Mouse (Mus musculus): ENCODE results near the gene Rwdd3. TPM values are rescaled to one million over a fixed set of nuclear protein-coding genes. Genes with fewer than 3 reads are reported as not detected.

The Rwdd3 gene
- polyA plus RNA-seq, 1 experiment, result 3.3 TPM

DNA sequence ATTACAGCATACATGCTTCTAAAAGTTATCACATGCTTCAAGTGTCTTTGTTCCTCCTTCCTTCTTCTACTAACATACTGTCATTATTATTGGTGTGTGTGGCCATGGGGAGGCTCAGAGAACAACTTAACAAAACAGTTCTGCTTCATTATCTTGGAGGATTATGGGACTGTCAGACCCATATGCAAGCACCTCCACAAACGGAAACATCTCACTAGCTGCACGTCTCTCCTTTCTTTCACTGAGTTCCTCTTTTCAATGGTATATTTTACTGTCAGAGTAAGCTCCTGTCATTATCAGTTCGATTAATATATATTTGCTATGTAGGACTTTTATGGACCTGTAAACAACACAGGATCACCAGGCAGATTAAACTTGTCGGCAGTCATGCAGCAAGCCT, 11.1 kb downstream of the Rwdd3 start:
- H3K4me3 ChIP-seq, result no peak overlapping the region
- no peaks in the 10 kb centered on the region for H3K79me2 ChIP-seq (ENCODE audit: control insufficient read depth, insufficient read depth)
- H3ac ChIP-seq (ENCODE audit: control insufficient read depth, insufficient read length), result no peak overlapping the region
- TF ChIP-seq POLR2A (IDR thresholded peaks at IDR 0.05; ENCODE audit: insufficient read length, low read depth), result no peak
- H3K4me2 ChIP-seq (ENCODE audit: low read depth), result no peak overlapping the region
- no peaks in the 10 kb centered on the region for H3K27me3 ChIP-seq (ENCODE audit: control insufficient read depth, insufficient read depth, insufficient read length)
- no peaks in the 10 kb centered on the region for H3K36me3 ChIP-seq (ENCODE audit: control insufficient read depth, insufficient read depth)

DNA sequence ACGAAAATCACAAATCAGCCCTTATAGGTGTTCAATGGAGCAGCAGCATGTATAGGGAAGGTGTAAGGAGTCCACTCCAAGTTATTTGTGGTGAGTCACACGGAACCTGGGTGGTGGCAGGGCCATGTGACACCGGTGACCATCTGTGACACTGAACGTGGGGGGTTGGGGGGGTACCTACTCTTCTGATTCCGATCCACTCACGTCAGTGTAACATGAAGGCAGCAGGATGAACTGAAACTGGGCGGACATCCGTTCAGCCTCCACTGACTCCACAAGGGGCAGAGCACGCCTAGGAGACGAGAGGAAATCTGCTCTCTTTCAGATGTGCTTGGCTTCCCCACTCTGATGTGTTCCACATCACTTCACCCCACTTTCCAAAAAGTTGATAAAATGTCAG, 11.9 kb downstream of the Rwdd3 start:
- Histone ChIP-seq H3K27me3 (ENCODE audit: control insufficient read depth, insufficient read depth, insufficient read length) (no peaks in the 10 kb centered on the region), H3K4me2 (ENCODE audit: low read depth) (no peak overlapping the region), H3K4me3 (no peak overlapping the region), H3ac (ENCODE audit: control insufficient read depth, insufficient read length) (no peak overlapping the region), H3K36me3 (ENCODE audit: control insufficient read depth, insufficient read depth) (no peaks in the 10 kb centered on the region), H3K79me2 (ENCODE audit: control insufficient read depth, insufficient read depth) (no peaks in the 10 kb centered on the region)
- TF ChIP-seq POLR2A (IDR thresholded peaks at IDR 0.05; ENCODE audit: insufficient read length, low read depth) (no peak), REST (IDR thresholded peaks at IDR 0.05; ENCODE audit: insufficient read depth, insufficient read length) (no peak), SRF (IDR thresholded peaks at IDR 0.05; ENCODE audit: control insufficient read depth, insufficient read length, low read depth) (no peak), USF1 (IDR thresholded peaks at IDR 0.05; ENCODE audit: low read depth) (no peak), TCF12 (IDR thresholded peaks at IDR 0.05; ENCODE audit: insufficient read depth, poor library complexity, severe bottlenecking) (no peak), POLR2AphosphoS2 (IDR thresholded peaks at IDR 0.05; ENCODE audit: insufficient read length, low read depth) (no peak), CEBPB (IDR thresholded peaks at IDR 0.05; ENCODE audit: insufficient read depth, poor library complexity, severe bottlenecking) (no peak), MAX (IDR thresholded peaks at IDR 0.05; ENCODE audit: low read depth) (no peak), TCF3 (IDR thresholded peaks at IDR 0.05; ENCODE audit: insufficient read length, low read depth) (no peak), E2F4 (IDR thresholded peaks at IDR 0.05; ENCODE audit: insufficient read depth) (no peak), MYOG (IDR thresholded peaks at IDR 0.05; ENCODE audit: control insufficient read depth in 1 of 3, insufficient read depth in 1 of 3, insufficient read length in 2 of 3, low read depth in 2 of 3) (no peak), MYOD1 (IDR thresholded peaks at IDR 0.05; ENCODE audit: control insufficient read depth in 1 of 3, insufficient read length in 2 of 3, low read depth in 2 of 3) (no peak)

GRCm38 (mm10) chr3:121158901-121159351, 12.6 kb downstream of the Rwdd3 start:
- no peak for TF ChIP-seq MYOG (IDR thresholded peaks at IDR 0.05; ENCODE audit: control insufficient read depth in 1 of 3, insufficient read depth in 1 of 3, insufficient read length in 2 of 3, low read depth in 2 of 3)
- no peak for TF ChIP-seq POLR2AphosphoS2 (IDR thresholded peaks at IDR 0.05; ENCODE audit: insufficient read length, low read depth)
- TF ChIP-seq CEBPB (IDR thresholded peaks at IDR 0.05; ENCODE audit: insufficient read depth, poor library complexity, severe bottlenecking), result no peak
- no peak overlapping the region for H3ac ChIP-seq (ENCODE audit: control insufficient read depth, insufficient read length)
- H3K36me3 ChIP-seq (ENCODE audit: control insufficient read depth, insufficient read depth), result no peaks in the 10 kb centered on the region
- no peak overlapping the region for H3K4me2 ChIP-seq (ENCODE audit: low read depth)
- no peaks in the 10 kb centered on the region for H3K27me3 ChIP-seq (ENCODE audit: control insufficient read depth, insufficient read depth, insufficient read length)
- H3K79me2 ChIP-seq (ENCODE audit: control insufficient read depth, insufficient read depth), result no peaks in the 10 kb centered on the region
- no peak overlapping the region for H3K4me3 ChIP-seq

GRCm38 (mm10) chr3:121157546-121158330, 13.8 kb downstream of the Rwdd3 start:
- no peaks in the 10 kb centered on the region for H3K27me3 ChIP-seq (ENCODE audit: control insufficient read depth, insufficient read depth, insufficient read length)
- H3K4me2 ChIP-seq (ENCODE audit: low read depth), result no peak overlapping the region
- no peak overlapping the region for H3K4me3 ChIP-seq
- H3K79me2 ChIP-seq (ENCODE audit: control insufficient read depth, insufficient read depth), result no peaks in the 10 kb centered on the region
- H3K36me3 ChIP-seq (ENCODE audit: control insufficient read depth, insufficient read depth), result no peaks in the 10 kb centered on the region
- TF ChIP-seq MAX (IDR thresholded peaks at IDR 0.05; ENCODE audit: low read depth) (no peak), TCF12 (IDR thresholded peaks at IDR 0.05; ENCODE audit: insufficient read depth, poor library complexity, severe bottlenecking) (no peak), CEBPB (IDR thresholded peaks at IDR 0.05; ENCODE audit: insufficient read depth, poor library complexity, severe bottlenecking) (no peak), REST (IDR thresholded peaks at IDR 0.05; ENCODE audit: insufficient read depth, insufficient read length) (no peak), POLR2A (IDR thresholded peaks at IDR 0.05; ENCODE audit: insufficient read length, low read depth) (no peak), MYOD1 (IDR thresholded peaks at IDR 0.05; ENCODE audit: control insufficient read depth in 1 of 3, insufficient read length in 2 of 3, low read depth in 2 of 3) (no peak), USF1 (IDR thresholded peaks at IDR 0.05; ENCODE audit: low read depth) (no peak), TCF3 (IDR thresholded peaks at IDR 0.05; ENCODE audit: insufficient read length, low read depth) (no peak), E2F4 (IDR thresholded peaks at IDR 0.05; ENCODE audit: insufficient read depth) (no peak), POLR2AphosphoS2 (IDR thresholded peaks at IDR 0.05; ENCODE audit: insufficient read length, low read depth) (no peak), SRF (IDR thresholded peaks at IDR 0.05; ENCODE audit: control insufficient read depth, insufficient read length, low read depth) (no peak), MYOG (IDR thresholded peaks at IDR 0.05; ENCODE audit: control insufficient read depth in 1 of 3, insufficient read depth in 1 of 3, insufficient read length in 2 of 3, low read depth in 2 of 3) (no peak)
- no peak overlapping the region for H3ac ChIP-seq (ENCODE audit: control insufficient read depth, insufficient read length)

- no peaks in the 10 kb centered on the region for H3K79me2 ChIP-seq (ENCODE audit: control insufficient read depth, insufficient read depth)
- H3K27me3 ChIP-seq (ENCODE audit: control insufficient read depth, insufficient read depth, insufficient read length), result no peaks in the 10 kb centered on the region
- no peak overlapping the region for H3ac ChIP-seq (ENCODE audit: control insufficient read depth, insufficient read length)
- TF ChIP-seq POLR2A (IDR thresholded peaks at IDR 0.05; ENCODE audit: insufficient read length, low read depth) (no peak), MYOG (IDR thresholded peaks at IDR 0.05; ENCODE audit: control insufficient read depth in 1 of 3, insufficient read depth in 1 of 3, insufficient read length in 2 of 3, low read depth in 2 of 3) (no peak), MYOD1 (IDR thresholded peaks at IDR 0.05; ENCODE audit: control insufficient read depth in 1 of 3, insufficient read length in 2 of 3, low read depth in 2 of 3) (no peak)
- no peak overlapping the region for H3K4me2 ChIP-seq (ENCODE audit: low read depth)
- H3K4me3 ChIP-seq, result no peak overlapping the region
- no peaks in the 10 kb centered on the region for H3K36me3 ChIP-seq (ENCODE audit: control insufficient read depth, insufficient read depth)
Measured at GRCm38 (mm10) chr3:121156451-121157186, 14.9 kb downstream of the Rwdd3 start.
